Mouse (Mus musculus) regulatory T cell (primary cell): ENCODE measurements at regions not wholly inside any gene's neighbourhood (a gene's known extent, or its start where the extent isn't known, plus 50 kb on each side); places are given as distances from the start of the nearest gene placed in this dataset.

Experiments used
- in situ Hi-C: fragments of 300-600 bp; cut with MboI, MseI; formaldehyde crosslinking; loops from one replicate; pipeline ENCODE4 v1.15.1; 2025; ENCODE audit warnings: high pct_unique_total_duplicates

GRCm38 (mm10) chr13:28699490-28700032 is 254.0 kb downstream of the Sox4 start:
- in situ Hi-C loops = loop anchor here (10.0 kb wide), 1 partner anchor 1785 kb away; no protein-coding TSS in a partner anchor

GRCm38 (mm10) chr13:28697796-28698678 is 255.5 kb downstream of the Sox4 start:
- in situ Hi-C loops = loop anchor here (10.0 kb wide), 1 partner anchor 1787 kb away; no protein-coding TSS in a partner anchor

DNA sequence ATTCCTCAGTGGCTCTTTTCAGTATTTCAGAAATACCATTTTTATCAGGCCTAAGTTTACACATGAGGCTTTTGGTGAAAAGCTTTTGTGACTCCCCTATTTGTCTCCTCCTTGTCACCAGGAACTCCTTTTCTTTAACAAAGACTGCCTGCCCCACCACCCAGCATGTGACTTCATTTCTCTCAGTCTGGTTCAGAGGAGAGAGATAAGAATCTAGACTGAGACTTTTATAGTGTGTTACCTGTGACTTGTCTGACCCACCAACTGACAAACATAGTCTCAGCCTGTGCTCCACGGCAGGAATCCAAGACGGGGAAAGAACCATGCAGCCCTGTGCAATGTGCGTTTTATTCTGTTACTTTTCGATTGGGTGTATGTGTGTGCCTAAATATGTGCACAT is 260.4 kb downstream of the Sox4 start:
- in situ Hi-C loops = loop anchor here (10.0 kb wide), 1 partner anchor 1792 kb away; no protein-coding TSS in a partner anchor

DNA sequence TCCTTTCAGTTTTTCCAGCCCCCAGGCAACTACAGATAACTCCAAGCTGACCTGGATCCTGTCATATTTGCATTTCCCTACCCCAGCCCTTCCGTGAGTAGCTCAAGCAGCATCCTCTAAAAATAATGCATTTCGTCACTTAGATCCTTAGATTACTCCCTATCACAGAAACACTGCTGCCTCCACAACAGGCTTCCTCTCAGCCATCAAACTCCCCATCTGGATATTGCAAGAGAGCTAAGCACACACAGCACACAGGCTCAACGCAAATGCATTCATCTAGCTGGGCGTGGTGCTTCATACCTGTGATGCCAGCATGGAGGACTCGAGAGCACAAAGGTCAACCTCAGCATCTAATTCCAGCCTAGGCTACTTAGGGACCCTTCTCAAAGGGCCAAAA is 260.9 kb downstream of the Sox4 start:
- in situ Hi-C loops = loop anchor here (10.0 kb wide), 1 partner anchor 1792 kb away; no protein-coding TSS in a partner anchor

DNA sequence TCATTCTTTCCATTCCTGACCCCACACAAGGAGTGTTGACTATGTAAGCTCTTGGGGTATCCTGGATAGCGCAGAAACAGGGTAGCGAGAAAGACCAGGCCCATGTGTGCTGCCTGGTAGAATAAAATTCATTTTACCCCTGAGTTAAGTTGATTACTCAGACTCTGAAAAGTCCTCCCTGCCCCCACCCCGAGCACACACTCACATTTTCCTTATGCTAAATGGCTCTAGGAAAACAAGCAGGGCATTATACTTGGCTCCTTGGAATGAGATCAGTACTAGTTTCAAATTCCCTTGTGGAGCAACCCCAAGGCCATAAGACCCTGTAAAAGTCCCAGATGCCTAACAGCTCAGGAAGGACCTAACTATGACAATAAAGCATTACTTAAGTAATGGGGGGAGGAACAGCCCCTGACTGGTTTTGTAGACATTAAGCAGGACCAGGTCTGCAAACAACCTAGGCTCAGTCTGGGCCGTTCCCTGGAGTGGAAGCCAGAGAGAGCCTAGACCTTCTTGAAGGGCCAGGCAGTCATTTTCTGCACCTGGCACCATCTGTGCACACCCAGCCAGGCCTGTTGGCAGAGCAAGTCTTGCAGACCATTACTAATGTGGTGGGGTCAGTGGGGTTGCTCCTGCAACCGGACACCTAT is 262.9 kb downstream of the Sox4 start:
- in situ Hi-C loops = loop anchor here (10.0 kb wide), 1 partner anchor 1794 kb away; no protein-coding TSS in a partner anchor

DNA sequence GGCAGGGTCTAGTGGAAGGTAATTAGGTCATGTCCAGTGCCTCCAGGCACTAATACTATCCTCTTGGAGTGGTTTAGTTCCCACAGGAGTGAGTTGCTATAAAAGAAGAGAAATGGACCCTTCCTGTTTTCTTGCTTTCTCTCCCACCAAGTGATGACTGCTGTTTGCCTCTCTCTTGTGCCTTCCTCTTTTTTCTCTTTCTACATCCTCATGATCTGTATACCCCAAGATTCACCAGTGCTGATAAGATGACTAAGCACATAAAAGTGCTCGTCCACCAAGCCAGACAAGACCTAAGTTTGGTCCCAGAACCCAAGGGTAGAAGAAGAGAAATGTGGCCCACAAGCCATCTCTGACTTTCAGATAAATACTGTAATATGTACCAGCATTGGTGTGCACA is 265.7 kb downstream of the Sox4 start:
- in situ Hi-C loops = no loop called here

DNA sequence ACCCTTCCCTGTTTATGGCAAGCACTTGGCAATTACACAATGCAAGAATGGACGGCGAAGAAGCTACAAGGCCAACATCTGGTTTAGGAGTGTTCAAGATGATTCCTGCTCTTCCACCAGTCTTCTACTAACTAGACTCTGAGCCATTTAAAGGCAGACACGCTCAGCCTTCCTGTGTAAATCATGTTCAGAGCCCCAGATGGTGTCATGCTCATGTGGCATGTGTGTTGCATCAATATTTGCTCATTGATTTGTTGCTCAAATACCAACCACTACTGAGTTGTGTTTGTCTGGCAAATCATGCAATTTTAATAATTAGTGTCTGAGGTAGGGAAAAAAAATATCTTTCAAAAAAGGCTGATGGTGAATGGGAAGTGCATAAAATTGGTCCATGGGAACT is 269.2 kb downstream of the Sox4 start:
- in situ Hi-C loops = no loop called here

DNA sequence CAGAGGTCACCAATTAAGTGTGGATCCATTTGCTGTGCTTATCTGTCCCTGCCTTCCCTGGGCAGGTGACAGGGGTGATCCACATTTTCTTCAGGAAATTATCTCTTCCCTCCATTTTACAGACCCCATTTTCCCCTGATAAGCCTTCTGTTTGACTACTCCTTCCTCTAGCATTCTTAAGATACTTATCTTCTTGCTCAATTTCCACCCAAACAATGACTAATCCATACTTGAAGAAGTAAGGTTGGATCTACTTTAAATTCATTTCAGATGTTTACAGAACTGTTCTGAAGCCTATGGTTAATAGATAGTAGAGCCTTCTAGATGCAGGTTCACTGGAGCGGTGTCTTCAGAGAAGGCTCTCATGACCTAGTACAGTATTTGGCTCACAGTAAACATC is 273.2 kb downstream of the Sox4 start:
- in situ Hi-C loops = no loop called here

GRCm38 (mm10) chr13:28673622-28674021 is 279.9 kb downstream of the Sox4 start:
- in situ Hi-C loops = no loop called here

DNA sequence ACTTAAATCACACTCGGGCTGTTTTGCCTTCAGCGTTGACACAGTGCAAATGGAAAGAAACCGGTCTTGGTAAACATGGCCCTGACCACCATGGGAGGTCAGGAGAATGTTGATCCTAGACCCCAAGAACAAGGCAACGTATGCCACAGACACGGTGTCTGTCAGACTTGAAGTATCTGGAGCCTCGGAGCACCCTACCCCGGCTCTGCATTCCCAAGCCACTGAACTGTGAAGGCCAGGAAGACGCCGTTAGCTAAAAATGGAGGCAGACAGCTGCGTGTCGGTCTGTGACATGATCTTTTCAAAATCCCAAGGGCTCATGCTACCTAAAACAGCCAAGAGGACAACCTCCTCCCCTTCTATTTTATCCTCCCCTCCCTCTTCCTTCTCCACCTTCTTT is 282.0 kb downstream of the Sox4 start:
- in situ Hi-C loops = no loop called here

- in situ Hi-C loops = no loop called here
These were observed 283.5 kb downstream of the Sox4 start for GRCm38 (mm10) chr13:28669832-28670585.

DNA sequence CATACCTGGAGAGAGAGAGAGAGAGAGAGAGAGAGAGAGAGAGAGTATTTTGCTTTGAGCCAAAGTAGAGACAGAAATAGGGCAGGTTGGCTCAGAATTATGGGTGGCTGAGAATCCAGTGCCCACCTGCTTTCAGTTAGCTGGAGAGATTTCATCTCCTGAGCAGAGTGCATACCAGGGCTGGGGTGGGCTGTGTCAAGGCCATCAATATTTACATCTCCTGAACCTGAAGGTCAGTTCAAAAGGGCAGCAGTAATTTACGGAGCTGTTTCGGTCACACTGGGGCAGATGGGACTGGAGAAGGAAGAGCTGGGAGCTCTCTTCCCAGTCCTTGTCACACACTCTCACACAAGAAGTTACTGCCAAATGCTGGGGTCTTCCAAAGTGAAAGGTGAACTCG is 286.7 kb downstream of the Sox4 start:
- in situ Hi-C loops = no loop called here

- in situ Hi-C loops = no loop called here
These were observed 288.4 kb downstream of the Sox4 start for GRCm38 (mm10) chr13:28665150-28665549.

- in situ Hi-C loops = no loop called here
These were observed 288.8 kb downstream of the Sox4 start for GRCm38 (mm10) chr13:28664698-28665097.

DNA sequence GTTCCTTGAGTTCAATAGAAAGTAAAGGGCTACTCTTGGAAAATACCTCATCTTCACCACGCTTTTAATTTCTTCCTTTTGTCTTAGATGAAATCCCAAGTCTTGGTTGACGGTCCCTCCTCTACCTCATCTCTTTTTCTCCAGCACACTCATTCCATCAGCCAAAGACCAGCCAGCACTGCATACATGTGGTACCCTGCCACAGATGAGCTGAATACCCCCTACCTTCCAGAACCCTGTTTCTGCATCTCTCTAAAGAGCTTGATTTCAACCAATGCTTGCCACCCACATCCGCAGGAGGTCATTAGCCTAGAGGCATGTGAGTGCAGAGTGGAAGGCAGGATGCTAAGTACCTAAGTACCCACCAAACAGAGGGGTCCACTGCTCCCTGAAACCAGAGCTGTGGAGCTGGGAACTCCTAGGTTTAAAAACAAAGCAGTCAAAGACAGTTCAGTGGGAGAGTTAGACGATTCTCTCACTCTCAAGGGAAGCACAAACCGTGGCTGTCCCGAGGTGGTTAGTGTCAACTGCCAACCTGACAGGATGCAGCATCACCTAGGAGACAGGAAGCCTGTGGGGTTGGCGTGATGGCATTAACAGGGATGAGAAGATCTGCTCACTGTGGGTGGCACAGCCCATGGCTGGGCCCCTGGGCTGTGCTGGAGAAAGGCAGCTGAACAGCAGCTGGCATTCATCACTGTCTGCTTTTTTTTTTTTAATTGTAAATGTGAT is 289.4 kb downstream of the Sox4 start:
- in situ Hi-C loops = no loop called here

GRCm38 (mm10) chr13:28663459-28663858 is 290.1 kb downstream of the Sox4 start:
- in situ Hi-C loops = no loop called here

GRCm38 (mm10) chr13:28662316-28662752 is 291.2 kb downstream of the Sox4 start:
- in situ Hi-C loops = no loop called here

- in situ Hi-C loops = no loop called here
These were observed 293.4 kb downstream of the Sox4 start for GRCm38 (mm10) chr13:28660151-28660550.

DNA sequence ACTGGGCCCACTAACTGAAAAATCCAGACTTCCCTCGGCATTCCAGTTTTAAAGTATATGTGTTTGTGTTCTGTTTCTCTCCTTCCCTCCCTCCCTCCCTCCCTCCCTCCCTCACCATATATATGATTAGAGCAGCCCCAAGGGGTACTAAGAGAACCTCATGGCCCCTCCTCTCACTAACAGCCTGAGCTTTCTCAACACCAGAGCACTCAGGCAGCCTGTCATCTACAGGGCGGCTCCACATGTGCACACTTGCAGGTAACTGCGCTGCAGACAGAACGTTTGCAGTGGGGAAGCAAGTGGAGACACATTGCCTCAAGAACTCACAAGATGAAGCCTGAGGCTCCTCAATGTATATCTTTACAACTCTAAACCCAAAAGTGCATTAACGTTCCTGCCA is 294.9 kb downstream of the Sox4 start:
- in situ Hi-C loops = no loop called here

- in situ Hi-C loops = no loop called here
These were observed 298.6 kb downstream of the Sox4 start for GRCm38 (mm10) chr13:28654883-28655282.

DNA sequence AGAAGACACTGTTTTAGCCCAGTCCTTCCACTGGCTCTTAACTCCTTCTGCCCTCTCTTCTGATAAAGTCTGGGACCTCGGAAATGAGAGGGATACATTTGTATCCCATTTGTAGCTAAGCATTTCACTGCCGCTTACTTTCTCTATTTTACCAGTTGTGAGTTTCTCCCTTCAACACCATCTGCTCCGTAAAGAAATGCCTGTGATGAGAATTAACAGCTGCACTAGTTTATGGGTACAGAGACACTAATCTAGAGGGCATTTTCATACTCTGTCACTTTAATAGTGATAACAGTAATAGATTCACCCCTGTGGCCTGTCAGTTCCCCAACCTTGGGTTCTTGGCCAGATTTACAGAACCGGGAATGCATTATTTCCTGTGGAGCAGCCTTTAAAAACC is 300.2 kb downstream of the Sox4 start:
- in situ Hi-C loops = no loop called here
